Mouse (Mus musculus) hindbrain, embryonic 12.5 days (tissue): ENCODE measurements around the gene Mink1. TPM values are rescaled to one million over a fixed set of nuclear protein-coding genes. Genes with fewer than 3 reads are reported as not detected.

ENCODE experiments used
- ATAC-seq: fragments of 200-750 bp; cut with Nextera tagmentation; 2 replicates; pipeline ENCODE4 v1.8.0; 2017; ENCODE audit warnings: moderate TSS enrichment; ENCODE audit not compliant: low FRiP score
- H3K27ac ChIP-seq: fragments of 300-500 bp; sonication (generic); 2 replicates; pipeline ENCODE4 v1.5.1; 2016; ENCODE audit warnings: mild to moderate bottlenecking
- H3K27me3 ChIP-seq: fragments of 300-500 bp; sonication (generic); 2 replicates; pipeline ENCODE4 v1.6.1; 2016; ENCODE audit warnings: mild to moderate bottlenecking
- H3K36me3 ChIP-seq: fragments of 300-500 bp; sonication (generic); 2 replicates; pipeline ENCODE4 v1.6.1; 2016; ENCODE audit warnings: mild to moderate bottlenecking
- H3K4me1 ChIP-seq: fragments of 300-500 bp; sonication (generic); 2 replicates; pipeline ENCODE4 v1.6.1; 2016
- H3K4me2 ChIP-seq: fragments of 300-500 bp; sonication (generic); replicated peaks from 2 replicates; pipeline ENCODE4 v1.6.1; 2016; ENCODE audit warnings: mild to moderate bottlenecking
- H3K4me3 ChIP-seq: fragments of 300-500 bp; sonication (generic); 2 replicates; pipeline ENCODE4 v1.5.1; 2016; ENCODE audit warnings: mild to moderate bottlenecking
- H3K9ac ChIP-seq: fragments of 300-500 bp; sonication (generic); 2 replicates; pipeline ENCODE4 v1.6.1; 2016; ENCODE audit warnings: mild to moderate bottlenecking, moderate library complexity
- H3K9me3 ChIP-seq: fragments of 300-500 bp; sonication (generic); replicated peaks from 2 replicates; pipeline ENCODE4 v1.6.1; 2016; ENCODE audit warnings: mild to moderate bottlenecking
- WGBS: fragments of 180-500 bp; shearing (Covaris S2); methylation state at CpG from one replicate; pipeline ENCODE4 v1.1.7; 2016; 5-methylcytosine and 5-hydroxymethylcytosine counted together
- polyA plus RNA-seq: library from polyadenylated mRNA; unstranded; fragments of >200 nt; fragmentation: Nextera tagmentation; extraction: Ambion mirVana; gene quantifications from 2 replicates; pipeline ENCODE4 v1.2.1, GENCODE M21; 2016

Mink1 gene
- polyA plus RNA-seq, 1 experiment from 2014 or later = 19.1 TPM

DNA sequence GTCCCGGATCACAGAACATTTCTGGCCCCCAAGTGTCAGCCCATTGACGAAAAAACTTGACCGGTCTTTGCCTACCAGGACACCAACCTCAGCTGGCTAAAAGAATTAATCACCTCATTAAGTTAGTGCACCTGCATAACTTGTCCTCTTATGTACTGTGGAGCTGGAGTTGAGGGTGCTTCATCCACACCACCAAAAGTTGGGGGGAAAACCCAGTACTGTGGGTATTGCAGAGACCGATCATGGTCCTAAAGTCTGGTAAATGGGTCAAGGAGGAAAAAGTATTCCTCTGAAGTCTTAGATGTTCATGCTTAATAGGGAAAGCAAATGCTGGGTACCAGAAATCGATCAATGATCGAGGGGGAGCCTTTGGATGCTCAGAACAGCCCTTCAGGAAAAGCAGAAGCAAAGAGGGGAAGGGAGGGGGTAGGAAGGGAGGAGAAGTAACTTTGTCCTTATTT is 90.2 kb downstream of the Mink1 start:
- peak overlapping the region; percentile 98 for H3K4me2 ChIP-seq
- peaks cover 37% of the 10 kb centered on the region for H3K36me3 ChIP-seq
- no peak for ATAC-seq
- no peaks in the 10 kb centered on the region for H3K9me3 ChIP-seq
- peaks cover 57% of the 10 kb centered on the region for H3K4me1 ChIP-seq
- peak overlapping the region; percentile 99 for H3K4me3 ChIP-seq
- H3K27me3 ChIP-seq = no peaks in the 10 kb centered on the region
- peak overlapping the region; percentile 98 for H3K27ac ChIP-seq
- H3K9ac ChIP-seq = peak overlapping the region; percentile 92
- 59% methylated on average over 6 of the region's 6 CpGs for WGBS

DNA sequence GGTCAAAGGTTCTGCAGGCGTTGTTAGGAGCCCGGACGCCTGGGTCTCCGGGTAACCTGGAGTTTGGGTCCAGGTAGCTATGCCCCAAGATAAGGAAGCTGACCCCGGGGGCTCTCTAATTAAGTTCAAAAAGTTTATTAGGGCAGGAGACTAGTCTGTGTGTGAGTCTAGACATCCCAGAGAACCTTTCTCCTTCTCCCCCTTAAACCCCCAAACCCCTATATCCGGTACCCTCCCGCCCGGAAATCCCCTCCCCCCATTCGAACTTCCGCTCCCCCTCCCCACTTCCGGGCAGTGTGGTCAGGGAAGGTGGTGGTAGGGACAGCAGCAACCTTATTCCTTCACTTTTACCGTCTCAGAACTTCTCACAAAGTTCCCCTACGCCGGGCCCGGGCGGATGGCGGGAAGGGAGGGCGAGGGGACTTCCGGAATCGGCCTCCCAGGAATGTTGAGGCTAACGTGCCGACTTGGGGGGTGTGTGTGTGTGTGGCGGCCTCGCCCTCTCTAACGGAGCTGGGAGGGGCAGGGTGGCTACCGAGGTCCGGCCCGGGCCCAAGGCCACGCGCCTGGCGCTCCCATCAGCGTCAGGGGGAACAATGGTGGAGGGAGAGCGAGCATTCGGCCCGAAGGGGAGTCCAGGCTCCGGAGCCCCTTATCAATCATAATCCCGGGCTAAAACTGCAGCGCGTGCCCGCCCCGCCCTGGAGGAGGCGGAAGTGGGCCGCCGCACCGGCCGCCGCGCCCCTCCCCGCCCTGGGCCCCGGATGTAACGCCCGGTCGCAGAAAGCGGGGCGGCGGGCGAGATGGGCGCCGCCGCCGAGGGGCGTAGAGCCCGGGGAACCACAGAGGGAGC is 90.9 kb downstream of the Mink1 start:
- Histone ChIP-seq H3K4me2 (peak overlapping the region; percentile 98), H3K27ac (peak overlapping the region; percentile 98), H3K9me3 (no peaks in the 10 kb centered on the region), H3K36me3 (peaks cover 37% of the 10 kb centered on the region), H3K4me3 (peak overlapping the region; percentile 99), H3K4me1 (peaks cover 52% of the 10 kb centered on the region), H3K27me3 (no peaks in the 10 kb centered on the region), H3K9ac (peak overlapping the region; percentile 92)
- WGBS = under 1% methylated on average over 55 of the region's 63 CpGs
- ATAC-seq = peak; percentile 66

DNA sequence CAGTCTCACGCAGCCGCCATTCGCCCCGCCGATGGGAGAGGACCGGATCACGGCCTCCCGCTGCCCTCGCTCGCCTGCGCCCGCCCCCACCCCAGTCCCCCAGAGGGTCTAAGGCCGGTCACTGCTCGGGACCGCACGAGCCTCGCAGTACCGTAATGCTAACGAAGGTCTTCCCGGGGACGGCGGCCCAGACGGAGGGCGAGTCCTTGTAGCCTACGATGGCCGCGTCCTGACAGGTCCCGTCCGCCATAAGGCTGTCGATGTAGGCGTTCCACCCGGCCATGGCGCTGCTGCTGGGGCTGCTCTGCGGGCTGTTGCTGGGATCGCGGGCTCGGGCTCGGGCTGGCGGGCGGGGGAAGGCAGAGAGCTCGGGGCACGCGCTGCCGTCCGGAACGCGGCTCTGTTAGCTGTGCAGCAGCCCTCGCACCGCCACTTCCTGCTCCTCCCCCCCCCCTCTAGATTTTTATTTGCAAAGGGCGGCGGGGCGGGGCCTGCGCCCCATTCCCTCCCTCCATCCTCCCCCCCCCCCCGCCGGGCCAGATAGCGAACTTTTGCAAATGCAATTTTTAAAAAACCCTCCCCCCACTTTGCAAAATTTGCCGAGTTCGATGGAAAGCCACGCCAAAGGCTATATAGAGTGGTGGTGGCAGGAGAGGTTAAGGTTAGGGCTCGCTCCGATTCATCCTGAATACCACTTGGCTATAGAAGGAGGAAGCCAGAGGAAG is 91.7 kb downstream of the Mink1 start, which contains the start of gene Pfn1:
Pfn1 (minus strand) TSS at position 447 of the 725 bp plus-strand sequence.
- no peaks in the 10 kb centered on the region for H3K9me3 ChIP-seq
- H3K27ac ChIP-seq = peak within 1 kb of the TSS; percentile 98
- peak; percentile 51 for ATAC-seq
- under 1% methylated on average over 51 of the region's 61 CpGs for WGBS
- H3K27me3 ChIP-seq = no peaks in the 10 kb centered on the region
- peak within 1 kb of the TSS; percentile 92 for H3K9ac ChIP-seq
- peaks cover 44% of the 10 kb centered on the region for H3K4me1 ChIP-seq
- peak within 1 kb of the TSS; percentile 99 for H3K4me3 ChIP-seq
- peaks cover 32% of the 10 kb centered on the region for H3K36me3 ChIP-seq
- H3K4me2 ChIP-seq = peak within 1 kb of the TSS; percentile 98

DNA sequence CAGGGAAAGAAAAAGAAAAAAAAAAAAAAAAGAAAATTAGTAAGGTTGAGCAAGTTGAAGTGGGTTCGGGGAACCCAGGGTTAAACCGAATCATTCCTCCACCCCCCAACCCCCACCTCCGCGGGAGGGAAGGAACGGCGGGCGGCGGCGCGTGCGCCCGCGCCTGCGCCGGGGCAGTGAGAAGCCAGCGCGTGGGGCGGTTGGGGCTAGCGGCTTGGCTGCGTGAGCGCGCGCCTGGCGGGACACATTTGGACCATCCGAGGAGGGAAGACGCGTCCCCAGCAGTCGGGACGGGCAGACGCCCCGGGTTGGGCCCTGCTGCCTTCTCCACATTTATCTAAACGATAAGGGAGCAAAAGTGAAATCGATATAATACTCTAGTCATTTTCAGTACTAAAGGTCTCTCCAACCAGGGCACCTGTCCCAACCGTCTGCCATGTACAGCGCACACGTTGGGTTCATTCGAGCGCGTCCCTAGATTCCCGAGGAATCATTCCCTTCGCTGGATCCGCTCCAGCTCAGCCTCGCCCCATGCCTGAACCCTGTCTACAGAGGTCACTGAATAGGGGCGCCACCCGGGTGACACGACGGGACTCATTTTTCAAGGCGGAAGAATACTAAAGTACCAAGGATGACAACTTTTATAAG is 92.4 kb downstream of the Mink1 start:
- under 1% methylated on average over 48 of the region's 48 CpGs for WGBS
- peak; percentile 64 for ATAC-seq
- Histone ChIP-seq H3K9ac (peak overlapping the region; percentile 92), H3K9me3 (no peaks in the 10 kb centered on the region), H3K4me1 (peaks cover 43% of the 10 kb centered on the region), H3K27ac (peak overlapping the region; percentile 98), H3K4me2 (peak overlapping the region; percentile 98), H3K27me3 (no peaks in the 10 kb centered on the region), H3K36me3 (peaks cover 28% of the 10 kb centered on the region), H3K4me3 (peak overlapping the region; percentile 99)

DNA sequence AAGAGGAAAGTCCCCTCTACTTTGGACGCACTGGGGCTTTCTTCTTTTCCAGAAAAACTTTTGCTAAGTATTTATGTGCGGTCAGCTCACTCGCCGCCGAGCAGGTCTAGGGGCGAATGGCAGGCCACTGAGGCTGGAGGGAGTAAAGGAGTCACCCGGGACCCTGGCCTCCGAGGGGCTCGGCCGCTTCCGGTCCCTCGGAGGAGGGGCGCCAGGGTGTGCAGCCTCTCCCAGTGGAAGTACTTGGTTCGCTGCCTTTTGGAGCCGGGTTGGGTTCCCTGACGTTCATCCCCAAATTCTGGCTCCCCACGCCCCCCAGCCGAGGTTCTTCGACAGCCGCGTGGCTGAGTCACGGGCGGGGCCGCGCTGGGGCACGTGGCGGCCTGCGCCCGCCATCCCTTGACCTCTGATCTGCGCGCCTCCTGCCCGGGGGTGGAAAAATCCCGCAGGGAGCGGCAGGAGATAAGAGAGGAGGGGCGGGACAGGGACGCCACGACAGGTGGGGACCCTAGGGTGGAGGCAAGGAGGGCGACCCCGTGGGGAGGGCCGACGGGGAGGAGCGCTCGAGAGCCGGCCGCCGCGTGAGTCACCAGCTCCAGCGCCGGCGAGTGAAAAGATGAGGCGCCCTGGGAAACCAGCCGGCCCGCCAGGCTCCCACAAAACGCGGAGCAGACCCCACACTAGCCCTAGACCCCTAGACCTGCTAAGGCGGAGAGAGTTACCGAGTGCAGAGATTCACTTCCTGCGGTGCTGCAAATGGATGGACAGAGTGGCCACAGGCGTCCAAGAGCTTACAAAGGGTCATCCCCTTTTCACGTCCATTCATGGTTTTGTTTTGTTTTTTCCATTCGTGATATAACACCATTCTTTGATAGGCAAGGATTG is 93.1 kb downstream of the Mink1 start:
- peak overlapping the region; percentile 99 for H3K4me3 ChIP-seq
- ATAC-seq = no peak
- H3K27me3 ChIP-seq = no peaks in the 10 kb centered on the region
- peak overlapping the region; percentile 98 for H3K27ac ChIP-seq
- H3K4me1 ChIP-seq = peaks cover 41% of the 10 kb centered on the region
- H3K9me3 ChIP-seq = no peaks in the 10 kb centered on the region
- under 1% methylated on average over 61 of the region's 61 CpGs for WGBS
- peak overlapping the region; percentile 92 for H3K9ac ChIP-seq
- H3K36me3 ChIP-seq = peaks cover 26% of the 10 kb centered on the region
- H3K4me2 ChIP-seq = peak overlapping the region; percentile 98

DNA sequence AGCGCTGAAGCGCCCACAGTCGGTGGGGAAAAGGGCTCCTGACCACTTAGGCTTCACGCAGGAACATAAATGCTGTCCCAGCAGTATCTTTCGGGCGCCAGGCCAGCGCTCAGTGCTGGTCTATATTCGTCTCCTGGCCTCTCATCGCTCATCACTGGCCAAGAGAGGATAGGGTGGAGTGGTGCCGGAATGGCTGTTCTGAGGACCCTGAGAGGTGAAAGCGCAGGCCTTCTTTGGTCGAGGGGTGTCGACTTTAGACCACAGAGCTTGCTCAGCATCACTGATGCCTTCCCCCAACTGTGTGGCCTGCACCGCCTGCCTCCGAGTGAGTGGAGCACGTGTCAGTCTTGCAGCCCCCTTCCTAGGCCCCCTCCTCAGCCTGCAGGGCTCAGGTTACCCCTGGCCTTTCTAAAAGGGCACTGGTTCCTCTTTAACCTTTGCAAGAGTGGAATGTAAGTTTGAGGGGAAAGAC is 93.8 kb downstream of the Mink1 start:
- Histone ChIP-seq H3K4me1 (peaks cover 38% of the 10 kb centered on the region), H3K9me3 (no peaks in the 10 kb centered on the region), H3K9ac (peak overlapping the region; percentile 92), H3K4me3 (peak overlapping the region; percentile 99), H3K36me3 (peaks cover 21% of the 10 kb centered on the region), H3K27ac (peak overlapping the region; percentile 98), H3K4me2 (peak overlapping the region; percentile 98), H3K27me3 (no peaks in the 10 kb centered on the region)
- no peak for ATAC-seq
- WGBS = 7% methylated on average over 16 of the region's 16 CpGs

DNA sequence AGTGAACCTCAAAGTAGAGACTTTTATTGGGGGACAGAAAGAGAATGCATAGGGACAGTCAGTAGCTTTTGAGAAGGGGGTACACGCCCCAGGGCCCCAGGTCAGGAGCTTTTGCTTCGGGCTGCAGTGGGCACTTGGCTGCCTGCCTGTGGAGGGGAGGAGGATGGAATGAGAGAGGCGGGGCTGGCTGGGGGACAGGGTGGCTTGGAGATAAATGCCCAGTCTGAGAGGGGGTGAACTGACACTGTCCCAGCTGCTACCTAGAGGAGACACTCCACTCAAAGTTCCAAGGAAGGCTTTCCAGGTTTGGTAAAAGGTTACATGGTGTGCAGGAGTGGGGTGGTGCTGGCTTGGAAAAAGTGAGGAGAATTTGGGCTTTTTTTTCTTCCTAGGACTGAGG is 94.3 kb downstream of the Mink1 start, which contains the start of gene Eno3:
Eno3 (plus strand) TSS at position 239 of the 400 bp plus-strand sequence.
- no peak for ATAC-seq
- peak within 1 kb of the TSS; percentile 98 for H3K4me2 ChIP-seq
- peak within 1 kb of the TSS; percentile 92 for H3K9ac ChIP-seq
- 7% methylated on average over 3 of the region's 3 CpGs for WGBS
- H3K4me1 ChIP-seq = peaks cover 36% of the 10 kb centered on the region
- H3K9me3 ChIP-seq = no peaks in the 10 kb centered on the region
- no peaks in the 10 kb centered on the region for H3K27me3 ChIP-seq
- H3K4me3 ChIP-seq = peak within 1 kb of the TSS; percentile 99
- H3K36me3 ChIP-seq = peaks cover 20% of the 10 kb centered on the region
- peak within 1 kb of the TSS; percentile 98 for H3K27ac ChIP-seq

DNA sequence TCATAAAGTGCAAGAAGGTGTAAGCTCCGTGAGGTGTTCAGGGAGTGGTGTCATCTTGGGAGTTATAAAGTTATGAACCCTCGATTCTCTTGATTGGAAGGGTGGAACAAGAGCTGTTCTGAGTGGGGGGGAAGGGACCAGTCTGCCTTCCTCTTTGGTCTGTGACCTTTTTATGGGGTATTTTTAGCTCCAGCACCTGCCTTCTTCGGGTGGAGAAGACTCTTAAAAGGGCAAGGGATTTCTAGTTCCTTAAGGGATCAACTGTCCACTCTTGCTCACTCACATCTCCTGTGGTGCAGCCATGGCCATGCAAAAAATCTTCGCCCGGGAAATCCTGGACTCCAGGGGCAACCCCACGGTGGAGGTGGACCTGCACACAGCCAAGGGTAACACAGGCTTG is 94.9 kb downstream of the Mink1 start:
- Histone ChIP-seq H3K4me2 (no peak overlapping the region), H3K9me3 (no peaks in the 10 kb centered on the region), H3K9ac (no peak overlapping the region), H3K27ac (no peak overlapping the region), H3K27me3 (no peaks in the 10 kb centered on the region), H3K4me1 (peaks cover 30% of the 10 kb centered on the region), H3K36me3 (peaks cover 21% of the 10 kb centered on the region), H3K4me3 (no peak overlapping the region)
- no peak for ATAC-seq
- 46% methylated on average over 6 of the region's 6 CpGs for WGBS

DNA sequence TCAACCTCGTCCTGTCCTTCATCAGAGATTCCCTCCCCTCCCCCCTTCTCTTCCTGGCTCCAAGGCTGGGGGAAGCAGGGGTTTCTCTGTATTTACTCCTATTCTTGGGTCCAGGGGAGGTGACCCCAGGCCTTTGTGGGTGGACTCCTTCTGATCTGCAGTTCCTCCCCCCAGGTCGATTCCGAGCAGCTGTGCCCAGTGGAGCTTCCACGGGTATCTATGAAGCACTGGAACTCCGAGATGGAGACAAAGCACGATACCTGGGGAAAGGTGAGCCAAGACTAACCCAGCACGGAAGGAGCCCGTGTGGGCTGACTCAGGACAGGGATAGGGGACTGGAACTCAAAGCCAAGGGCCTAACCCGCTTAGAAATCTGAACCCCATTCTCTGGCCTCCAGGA is 95.3 kb downstream of the Mink1 start:
- 57% methylated on average over 9 of the region's 9 CpGs for WGBS
- no peak for ATAC-seq
- peaks cover 26% of the 10 kb centered on the region for H3K4me1 ChIP-seq
- peaks cover 23% of the 10 kb centered on the region for H3K36me3 ChIP-seq
- no peaks in the 10 kb centered on the region for H3K9me3 ChIP-seq
- no peak overlapping the region for H3K4me2 ChIP-seq
- no peak overlapping the region for H3K27ac ChIP-seq
- H3K4me3 ChIP-seq = no peak overlapping the region
- no peak overlapping the region for H3K9ac ChIP-seq
- no peaks in the 10 kb centered on the region for H3K27me3 ChIP-seq

DNA sequence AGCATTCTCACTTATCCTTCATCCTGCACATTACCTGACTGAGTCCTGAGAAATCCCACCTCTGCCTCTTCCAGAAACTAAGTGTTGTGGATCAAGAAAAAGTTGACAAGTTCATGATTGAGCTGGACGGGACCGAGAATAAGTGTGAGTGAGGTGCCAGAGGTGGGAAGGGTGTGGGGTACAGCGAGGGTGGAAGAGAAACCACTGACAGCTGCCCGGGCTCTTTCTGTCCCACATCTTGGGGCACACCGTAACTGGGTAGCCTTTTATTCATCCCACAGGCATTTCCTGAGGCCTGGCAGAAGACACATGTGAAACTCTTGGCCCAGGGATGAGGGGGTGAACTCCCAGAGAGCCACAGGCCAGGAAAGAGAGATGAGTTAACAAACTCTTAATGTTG is 95.8 kb downstream of the Mink1 start:
- Histone ChIP-seq H3K27ac (no peak overlapping the region), H3K9me3 (no peaks in the 10 kb centered on the region), H3K4me2 (no peak overlapping the region), H3K4me3 (no peak overlapping the region), H3K27me3 (no peaks in the 10 kb centered on the region), H3K9ac (0 out of 2 replicates have a peak overlapping the region, but pooled peaks have one; percentile 13), H3K36me3 (peaks cover 28% of the 10 kb centered on the region), H3K4me1 (peaks cover 23% of the 10 kb centered on the region)
- no peak for ATAC-seq
- 92% methylated on average over 5 of the region's 5 CpGs for WGBS

DNA sequence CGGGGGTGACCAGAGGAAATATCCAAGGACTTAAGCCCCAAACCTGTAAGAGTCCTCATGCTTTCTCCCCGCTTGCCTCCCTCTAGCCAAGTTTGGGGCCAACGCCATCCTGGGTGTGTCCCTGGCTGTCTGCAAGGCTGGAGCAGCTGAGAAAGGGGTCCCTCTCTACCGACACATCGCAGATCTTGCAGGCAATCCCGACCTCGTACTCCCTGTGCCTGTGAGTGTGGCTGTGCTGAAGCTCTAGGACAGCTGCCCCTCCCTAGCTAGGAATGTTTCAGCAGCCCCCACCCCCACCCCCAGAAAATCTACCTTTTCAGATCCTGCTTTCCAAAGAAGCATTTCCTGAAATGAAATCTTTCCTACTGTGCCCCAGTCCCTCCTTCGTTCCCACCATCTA is 96.3 kb downstream of the Mink1 start:
- Histone ChIP-seq H3K9me3 (no peaks in the 10 kb centered on the region), H3K36me3 (peaks cover 32% of the 10 kb centered on the region), H3K27ac (no peak overlapping the region), H3K9ac (no peak overlapping the region), H3K4me3 (no peak overlapping the region), H3K4me1 (peaks cover 23% of the 10 kb centered on the region), H3K4me2 (no peak overlapping the region), H3K27me3 (no peaks in the 10 kb centered on the region)
- WGBS = 75% methylated on average over 8 of the region's 8 CpGs
- ATAC-seq = no peak
